Mouse (Mus musculus): Measurements from ENCODE around the gene 1700016K19Rik. TPM values are rescaled to one million over a fixed set of nuclear protein-coding genes. Genes with fewer than 3 reads are reported as not detected.

1700016K19Rik gene
- polyA plus RNA-seq, 1 experiment from 2014 or later = 0.70 TPM

DNA sequence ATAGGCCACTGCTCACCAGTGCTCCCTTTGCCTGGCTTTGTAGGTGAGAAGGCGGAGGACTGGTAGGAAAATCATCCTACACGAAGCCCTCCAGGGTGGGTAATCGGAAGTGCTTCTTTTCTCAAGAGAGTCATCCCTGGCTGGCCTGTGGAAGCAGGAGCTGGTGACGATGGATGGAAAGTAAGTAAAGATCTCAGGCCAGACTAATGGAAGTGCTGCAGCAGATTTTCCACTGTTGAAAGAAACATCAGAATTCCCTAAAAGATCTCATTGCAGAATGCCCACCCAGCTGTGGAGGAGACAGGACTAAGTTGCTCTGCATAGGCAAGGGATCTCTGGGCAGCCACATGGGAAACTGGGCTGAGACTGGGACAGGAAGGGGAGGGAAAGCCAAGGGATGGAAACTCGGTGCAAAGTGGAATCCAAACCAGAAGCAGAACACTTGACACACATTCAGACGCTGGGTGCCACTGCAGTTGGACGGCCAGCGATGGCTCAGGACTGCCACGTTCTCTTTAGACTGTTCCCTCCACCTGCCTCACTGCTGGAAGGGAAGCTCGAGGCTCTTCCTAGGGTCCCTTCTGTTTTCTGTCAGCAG lies 42.4 kb downstream of the 1700016K19Rik start:
- WGBS = 66% methylated on average over 10 of the region's 10 CpGs
- Histone ChIP-seq H3K27me3 (ENCODE audit: insufficient read depth, low read length) (no peaks in the 10 kb centered on the region), H3K27ac (ENCODE audit: low read length) (no peak overlapping the region)

GRCm38 (mm10) chr11:76042882-76043281 lies 43.2 kb downstream of the 1700016K19Rik start:
- Histone ChIP-seq H3K9me3 (ENCODE audit: low read length) (no peaks in the 10 kb centered on the region), H3K4me1 (ENCODE audit: insufficient read depth, low read length) (peaks cover 14% of the 10 kb centered on the region; the same call in 1 of the 2 replicates), H3K27ac (ENCODE audit: low read length) (no peak overlapping the region), H3K4me2 (replicated peaks; ENCODE audit: low read depth, low read length) (no peak overlapping the region), H3K27me3 (ENCODE audit: insufficient read depth, low read length) (no peaks in the 10 kb centered on the region), H3K36me3 (ENCODE audit: insufficient read depth, low read length) (no peaks in the 10 kb centered on the region), H3K4me3 (ENCODE audit: low read length) (no peak overlapping the region), H3K9ac (replicated peaks; ENCODE audit: low read length) (no peak overlapping the region)
- peak; percentile 61; the same call in 1 of the 2 replicates for ATAC-seq (ENCODE audit: low FRiP score, low TSS enrichment)
- 42% methylated on average over 5 of the region's 5 CpGs for WGBS

More for the DNA sequence above, 42.4 kb downstream of the 1700016K19Rik start:
- Histone ChIP-seq H3K4me2 (replicated peaks; ENCODE audit: low read depth, low read length) (no peak overlapping the region), H3K4me3 (ENCODE audit: low read length) (no peak overlapping the region), H3K9ac (replicated peaks; ENCODE audit: low read length) (no peak overlapping the region), H3K36me3 (ENCODE audit: insufficient read depth, low read length) (no peaks in the 10 kb centered on the region), H3K9me3 (ENCODE audit: low read length) (no peaks in the 10 kb centered on the region), H3K4me1 (ENCODE audit: insufficient read depth, low read length) (peaks cover 14% of the 10 kb centered on the region; the same call in 1 of the 2 replicates)
- no peak for ATAC-seq (ENCODE audit: low FRiP score, low TSS enrichment)

- Histone ChIP-seq H3K9me3 (ENCODE audit: low read length) (no peaks in the 10 kb centered on the region), H3K36me3 (ENCODE audit: insufficient read depth, low read length) (no peaks in the 10 kb centered on the region), H3K4me1 (ENCODE audit: insufficient read depth, low read length) (peaks cover 14% of the 10 kb centered on the region; the same call in 1 of the 2 replicates), H3K4me3 (ENCODE audit: low read length) (no peak overlapping the region), H3K9ac (replicated peaks; ENCODE audit: low read length) (no peak overlapping the region), H3K27me3 (ENCODE audit: insufficient read depth, low read length) (no peaks in the 10 kb centered on the region), H3K4me2 (replicated peaks; ENCODE audit: low read depth, low read length) (no peak overlapping the region), H3K27ac (ENCODE audit: low read length) (no peak overlapping the region)
- WGBS = 80% methylated on average over 6 of the region's 6 CpGs
- no peak for ATAC-seq (ENCODE audit: low FRiP score, low TSS enrichment)
These were observed 44.8 kb downstream of the 1700016K19Rik start for GRCm38 (mm10) chr11:76044468-76044867.

- no peaks in the 10 kb centered on the region for H3K27me3 ChIP-seq (ENCODE audit: insufficient read depth, low read length)
- no peaks in the 10 kb centered on the region for H3K9me3 ChIP-seq (ENCODE audit: low read length)
- H3K4me1 ChIP-seq (ENCODE audit: insufficient read depth, low read length) = peaks cover 14% of the 10 kb centered on the region; the same call in 1 of the 2 replicates
- no peak overlapping the region for H3K27ac ChIP-seq (ENCODE audit: low read length)
- no peak overlapping the region for H3K9ac ChIP-seq (replicated peaks; ENCODE audit: low read length)
- no peak for ATAC-seq (ENCODE audit: low FRiP score, low TSS enrichment)
- H3K4me2 ChIP-seq (replicated peaks; ENCODE audit: low read depth, low read length) = no peak overlapping the region
- WGBS = 86% methylated on average over 6 of the region's 6 CpGs
- H3K36me3 ChIP-seq (ENCODE audit: insufficient read depth, low read length) = no peaks in the 10 kb centered on the region
- no peak overlapping the region for H3K4me3 ChIP-seq (ENCODE audit: low read length)
These were observed 45.7 kb downstream of the 1700016K19Rik start for GRCm38 (mm10) chr11:76045367-76045766.

DNA sequence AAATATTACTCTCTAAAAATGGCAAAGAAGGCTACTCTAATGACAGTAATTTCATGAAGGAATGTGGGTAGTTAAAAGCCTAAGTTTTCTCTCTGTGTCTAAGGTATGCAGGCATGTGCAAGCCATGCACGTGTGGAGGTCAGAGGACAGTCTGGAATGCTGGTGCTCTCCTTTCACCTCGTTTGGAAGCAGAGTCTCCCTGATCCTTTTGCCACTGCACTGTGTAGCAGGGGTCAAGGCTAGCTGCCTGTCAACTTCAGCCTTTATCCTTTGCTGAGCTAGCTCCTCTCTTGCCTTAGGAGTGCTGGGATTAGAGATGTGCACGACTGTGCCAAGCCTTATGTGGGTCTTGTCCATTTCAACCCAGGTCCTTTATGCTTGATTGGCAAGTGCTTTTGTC lies 50.8 kb downstream of the 1700016K19Rik start:
- ATAC-seq (ENCODE audit: low FRiP score, low TSS enrichment) = no peak
- Histone ChIP-seq H3K4me3 (ENCODE audit: low read length) (no peak overlapping the region), H3K27ac (ENCODE audit: low read length) (no peak overlapping the region), H3K4me2 (replicated peaks; ENCODE audit: low read depth, low read length) (no peak overlapping the region), H3K36me3 (ENCODE audit: insufficient read depth, low read length) (no peaks in the 10 kb centered on the region), H3K9ac (replicated peaks; ENCODE audit: low read length) (no peak overlapping the region), H3K4me1 (ENCODE audit: insufficient read depth, low read length) (no peaks in the 10 kb centered on the region; the same call in 1 of the 2 replicates), H3K27me3 (ENCODE audit: insufficient read depth, low read length) (no peaks in the 10 kb centered on the region), H3K9me3 (ENCODE audit: low read length) (no peaks in the 10 kb centered on the region)
- 53% methylated on average over 3 of the region's 3 CpGs for WGBS

DNA sequence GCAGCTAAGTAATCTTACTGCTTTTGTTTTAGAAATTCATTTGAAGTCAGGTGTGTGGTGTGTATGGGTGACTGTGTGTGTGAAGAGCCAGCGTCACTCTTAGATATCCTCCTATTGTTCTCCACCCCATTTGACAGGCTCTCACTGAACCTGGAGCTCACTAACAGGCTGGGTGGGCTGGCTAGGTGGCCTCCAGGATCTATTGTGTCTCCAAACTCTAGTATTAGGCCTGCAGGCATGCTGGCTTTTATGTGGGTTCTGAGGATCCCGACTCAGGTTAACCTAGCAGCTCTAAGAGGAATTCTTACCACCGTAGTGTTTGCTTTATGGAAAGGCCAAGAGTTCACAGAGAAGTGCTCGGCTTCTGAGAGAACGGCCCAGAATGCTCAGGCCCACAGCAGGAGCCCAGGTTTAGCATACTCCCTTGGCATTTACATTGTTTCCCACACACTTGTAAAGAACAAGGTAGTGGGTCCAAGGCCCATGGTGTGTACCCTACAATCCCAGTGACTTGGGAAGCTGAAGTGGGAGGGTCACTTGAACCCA lies 51.3 kb downstream of the 1700016K19Rik start:
- 49% methylated on average over 5 of the region's 5 CpGs for WGBS
- Histone ChIP-seq H3K4me1 (ENCODE audit: insufficient read depth, low read length) (no peaks in the 10 kb centered on the region; the same call in 1 of the 2 replicates), H3K36me3 (ENCODE audit: insufficient read depth, low read length) (no peaks in the 10 kb centered on the region), H3K4me2 (replicated peaks; ENCODE audit: low read depth, low read length) (no peak overlapping the region), H3K27me3 (ENCODE audit: insufficient read depth, low read length) (no peaks in the 10 kb centered on the region), H3K4me3 (ENCODE audit: low read length) (no peak overlapping the region), H3K9ac (replicated peaks; ENCODE audit: low read length) (no peak overlapping the region), H3K27ac (ENCODE audit: low read length) (no peak overlapping the region), H3K9me3 (ENCODE audit: low read length) (no peaks in the 10 kb centered on the region)
- no peak for ATAC-seq (ENCODE audit: low FRiP score, low TSS enrichment)

GRCm38 (mm10) chr11:76052496-76052895 lies 52.8 kb downstream of the 1700016K19Rik start:
- H3K9ac ChIP-seq (replicated peaks; ENCODE audit: low read length) = no peak overlapping the region
- H3K36me3 ChIP-seq (ENCODE audit: insufficient read depth, low read length) = no peaks in the 10 kb centered on the region
- H3K9me3 ChIP-seq (ENCODE audit: low read length) = no peaks in the 10 kb centered on the region
- H3K27me3 ChIP-seq (ENCODE audit: insufficient read depth, low read length) = no peaks in the 10 kb centered on the region
- no peak overlapping the region for H3K27ac ChIP-seq (ENCODE audit: low read length)
- H3K4me3 ChIP-seq (ENCODE audit: low read length) = no peak overlapping the region
- no peak for ATAC-seq (ENCODE audit: low FRiP score, low TSS enrichment)
- 91% methylated on average over 5 of the region's 5 CpGs for WGBS
- H3K4me2 ChIP-seq (replicated peaks; ENCODE audit: low read depth, low read length) = no peak overlapping the region
- H3K4me1 ChIP-seq (ENCODE audit: insufficient read depth, low read length) = no peaks in the 10 kb centered on the region; the same call in 1 of the 2 replicates

Other genes starting within 250 kb of the 1700016K19Rik start
- gene Doc2b, start 203.9 kb upstream of the 1700016K19Rik start, polyA plus RNA-seq (2015; fragmentation: Nextera tagmentation; extraction: Ambion mirVana) = 0.54 and 0.86 TPM in 2 replicates
- gene Rph3al, start 61.5 kb upstream of the 1700016K19Rik start, polyA plus RNA-seq (2015; fragmentation: Nextera tagmentation; extraction: Ambion mirVana) = 17.5 and 18.0 TPM in 2 replicates
- gene Rflnb, start 27.9 kb downstream of the 1700016K19Rik start, polyA plus RNA-seq (2015; fragmentation: Nextera tagmentation; extraction: Ambion mirVana) = 29.6 and 31.9 TPM in 2 replicates
- 46.2 and 46.9 TPM in 2 replicates for gene Vps53, start 179.7 kb downstream of the 1700016K19Rik start, polyA plus RNA-seq (2015; fragmentation: Nextera tagmentation; extraction: Ambion mirVana)
- 27.0 and 28.6 TPM in 2 replicates for gene Fam57a, start 179.8 kb downstream of the 1700016K19Rik start, polyA plus RNA-seq (2015; fragmentation: Nextera tagmentation; extraction: Ambion mirVana)
- gene Dbil5, start 217.7 kb downstream of the 1700016K19Rik start, polyA plus RNA-seq (2015; fragmentation: Nextera tagmentation; extraction: Ambion mirVana) = 1.2 and 1.7 TPM in 2 replicates
- 33.1 and 36.7 TPM in 2 replicates for gene Gemin4, start 217.8 kb downstream of the 1700016K19Rik start, polyA plus RNA-seq (2015; fragmentation: Nextera tagmentation; extraction: Ambion mirVana)
- gene Mrm3, start 243.8 kb downstream of the 1700016K19Rik start, polyA plus RNA-seq (2015; fragmentation: Nextera tagmentation; extraction: Ambion mirVana) = 28.7 and 29.1 TPM in 2 replicates
- gene Glod4, start 243.8 kb downstream of the 1700016K19Rik start, polyA plus RNA-seq (2015; fragmentation: Nextera tagmentation; extraction: Ambion mirVana) = 136 and 142 TPM in 2 replicates

All from kidney, embryonic 16.5 days (tissue).